Mouse (Mus musculus) cortical plate, adult 2 months (tissue): ENCODE results near the gene Sfrp4.

Experiments used
- CTCF ChIP-seq: fragments of 200-500 bp; IDR thresholded peaks from 2 replicates; pipeline ENCODE4 v1.5.1; 2011; ENCODE audit warnings: mild to moderate bottlenecking, control low read depth, low read length; ENCODE audit not compliant: insufficient read depth; ENCODE audit errors: extremely low read depth
- POLR2A ChIP-seq: fragments of 200-500 bp; IDR thresholded peaks from 2 replicates; pipeline ENCODE4 v1.6.1; 2011; ENCODE audit warnings: mild to moderate bottlenecking, low read length, control low read depth; ENCODE audit not compliant: insufficient read depth; ENCODE audit errors: extremely low read depth

GRCm38 (mm10) chr13:19608120-19608519 lies 14.8 kb upstream of the Sfrp4 start:
- TF ChIP-seq CTCF (no peak), POLR2A (no peak)
